Mouse (Mus musculus): Measurements from ENCODE around the gene Ddias. TPM values are rescaled to one million over a fixed set of nuclear protein-coding genes. Genes with fewer than 3 reads are reported as not detected.

Gene Ddias
- polyA plus RNA-seq, 1 experiment: 14.7 TPM

- no peak overlapping the region for H3K27ac ChIP-seq (ENCODE audit: control insufficient read depth, insufficient read depth, low read depth, low read length, poor library complexity)
- 3% methylated on average over 7 of the region's 7 CpGs for WGBS
- no peak for TF ChIP-seq CTCF (IDR thresholded peaks at IDR 0.05; ENCODE audit: control insufficient read depth, insufficient read depth, low read length)
- no peak for TF ChIP-seq POLR2A (IDR thresholded peaks at IDR 0.05; ENCODE audit: borderline replicate concordance, control insufficient read depth, low read depth, low read length)
- peak overlapping the region; percentile 36 for H3K4me3 ChIP-seq (replicated peaks; ENCODE audit: control insufficient read depth, low read depth, low read length)
- H3K4me1 ChIP-seq (ENCODE audit: control insufficient read depth, insufficient read depth, low read length): no peaks in the 10 kb centered on the region; the same call in 1 of the 2 replicates
Observed at GRCm38 (mm10) chr7:92876538-92876937, 2.5 kb upstream of the Ddias start.

GRCm38 (mm10) chr7:92876066-92876465 is 2.0 kb upstream of the Ddias start:
- no peaks in the 10 kb centered on the region; the same call in 1 of the 2 replicates for H3K4me1 ChIP-seq (ENCODE audit: control insufficient read depth, insufficient read depth, low read length)
- no peak overlapping the region for H3K27ac ChIP-seq (ENCODE audit: control insufficient read depth, insufficient read depth, low read depth, low read length, poor library complexity)
- H3K4me3 ChIP-seq (replicated peaks; ENCODE audit: control insufficient read depth, low read depth, low read length): no peak overlapping the region
- WGBS: 11% methylated on average over 3 of the region's 3 CpGs
- TF ChIP-seq POLR2A (IDR thresholded peaks at IDR 0.05; ENCODE audit: borderline replicate concordance, control insufficient read depth, low read depth, low read length) (no peak), CTCF (IDR thresholded peaks at IDR 0.05; ENCODE audit: control insufficient read depth, insufficient read depth, low read length) (no peak)

GRCm38 (mm10) chr7:92874761-92875408 is 838 bp upstream of the Ddias start:
- Histone ChIP-seq H3K4me3 (replicated peaks; ENCODE audit: control insufficient read depth, low read depth, low read length) (peak overlapping the region; percentile 74), H3K27ac (ENCODE audit: control insufficient read depth, insufficient read depth, low read depth, low read length, poor library complexity) (peak overlapping the region; percentile 91), H3K4me1 (ENCODE audit: control insufficient read depth, insufficient read depth, low read length) (no peaks in the 10 kb centered on the region; the same call in 1 of the 2 replicates)
- TF ChIP-seq POLR2A (IDR thresholded peaks at IDR 0.05; ENCODE audit: borderline replicate concordance, control insufficient read depth, low read depth, low read length) (peak; percentile 93), CTCF (IDR thresholded peaks at IDR 0.05; ENCODE audit: control insufficient read depth, insufficient read depth, low read length) (no peak; the same call in 1 of the 2 replicates)
- WGBS: under 1% methylated on average over 29 of the region's 29 CpGs

GRCm38 (mm10) chr7:92871596-92871995 is 2.5 kb downstream of the Ddias start:
- Histone ChIP-seq H3K27ac (ENCODE audit: control insufficient read depth, insufficient read depth, low read depth, low read length, poor library complexity) (no peak overlapping the region), H3K4me1 (ENCODE audit: control insufficient read depth, insufficient read depth, low read length) (no peaks in the 10 kb centered on the region), H3K4me3 (replicated peaks; ENCODE audit: control insufficient read depth, low read depth, low read length) (no peak overlapping the region)
- no peak for TF ChIP-seq CTCF (IDR thresholded peaks at IDR 0.05; ENCODE audit: control insufficient read depth, insufficient read depth, low read length)
- TF ChIP-seq POLR2A (IDR thresholded peaks at IDR 0.05; ENCODE audit: borderline replicate concordance, control insufficient read depth, low read depth, low read length): no peak
- 63% methylated on average over 4 of the region's 4 CpGs for WGBS

- Histone ChIP-seq H3K4me1 (ENCODE audit: control insufficient read depth, insufficient read depth, low read length) (no peaks in the 10 kb centered on the region), H3K27ac (ENCODE audit: control insufficient read depth, insufficient read depth, low read depth, low read length, poor library complexity) (no peak overlapping the region), H3K4me3 (replicated peaks; ENCODE audit: control insufficient read depth, low read depth, low read length) (no peak overlapping the region)
- WGBS: 50% methylated on average over 3 of the region's 3 CpGs
- TF ChIP-seq CTCF (IDR thresholded peaks at IDR 0.05; ENCODE audit: control insufficient read depth, insufficient read depth, low read length) (no peak), POLR2A (IDR thresholded peaks at IDR 0.05; ENCODE audit: borderline replicate concordance, control insufficient read depth, low read depth, low read length) (no peak)
Observed at GRCm38 (mm10) chr7:92870161-92870560, 3.9 kb downstream of the Ddias start.

GRCm38 (mm10) chr7:92866526-92866925 is 7.5 kb downstream of the Ddias start:
- Histone ChIP-seq H3K4me1 (ENCODE audit: control insufficient read depth, insufficient read depth, low read length) (no peaks in the 10 kb centered on the region), H3K27ac (ENCODE audit: control insufficient read depth, insufficient read depth, low read depth, low read length, poor library complexity) (no peak overlapping the region), H3K4me3 (replicated peaks; ENCODE audit: control insufficient read depth, low read depth, low read length) (no peak overlapping the region)
- TF ChIP-seq CTCF (IDR thresholded peaks at IDR 0.05; ENCODE audit: control insufficient read depth, insufficient read depth, low read length) (no peak), POLR2A (IDR thresholded peaks at IDR 0.05; ENCODE audit: borderline replicate concordance, control insufficient read depth, low read depth, low read length) (no peak)
- WGBS: 30% methylated on average over 2 of the region's 2 CpGs

- no peak overlapping the region for H3K27ac ChIP-seq (ENCODE audit: control insufficient read depth, insufficient read depth, low read depth, low read length, poor library complexity)
- TF ChIP-seq POLR2A (IDR thresholded peaks at IDR 0.05; ENCODE audit: borderline replicate concordance, control insufficient read depth, low read depth, low read length) (no peak), CTCF (IDR thresholded peaks at IDR 0.05; ENCODE audit: control insufficient read depth, insufficient read depth, low read length) (no peak)
- 69% methylated on average over 3 of the region's 3 CpGs for WGBS
- no peaks in the 10 kb centered on the region for H3K4me1 ChIP-seq (ENCODE audit: control insufficient read depth, insufficient read depth, low read length)
- no peak overlapping the region for H3K4me3 ChIP-seq (replicated peaks; ENCODE audit: control insufficient read depth, low read depth, low read length)
Observed at GRCm38 (mm10) chr7:92848246-92848645, 25.8 kb downstream of the Ddias start.

- H3K4me3 ChIP-seq (replicated peaks; ENCODE audit: control insufficient read depth, low read depth, low read length): no peak overlapping the region
- H3K27ac ChIP-seq (ENCODE audit: control insufficient read depth, insufficient read depth, low read depth, low read length, poor library complexity): no peak overlapping the region
- WGBS: 85% methylated on average over 2 of the region's 2 CpGs
- TF ChIP-seq CTCF (IDR thresholded peaks at IDR 0.05; ENCODE audit: control insufficient read depth, insufficient read depth, low read length) (no peak), POLR2A (IDR thresholded peaks at IDR 0.05; ENCODE audit: borderline replicate concordance, control insufficient read depth, low read depth, low read length) (no peak)
- no peaks in the 10 kb centered on the region for H3K4me1 ChIP-seq (ENCODE audit: control insufficient read depth, insufficient read depth, low read length)
Observed at GRCm38 (mm10) chr7:92842254-92842653, 31.8 kb downstream of the Ddias start.

Measured in bone marrow, adult 2 months (tissue).